Mouse (Mus musculus): ENCODE results near the gene Prex1.

Gene Prex1

GRCm38 (mm10) chr2:166726891-166727290 is 13.3 kb upstream of the Prex1 start:
- DNase-seq (ENCODE audit: low read depth), result no peak

- DNase-seq (ENCODE audit: low read depth), result no peak
These were observed 6.8 kb upstream of the Prex1 start for GRCm38 (mm10) chr2:166720416-166720815.

GRCm38 (mm10) chr2:166719930-166720305 is 6.3 kb upstream of the Prex1 start:
- no peak for DNase-seq (ENCODE audit: low read depth)

- no peak for DNase-seq (ENCODE audit: low read depth)
These were observed 5.8 kb upstream of the Prex1 start for GRCm38 (mm10) chr2:166719301-166719929.

- no peak for DNase-seq (ENCODE audit: low read depth)
These were observed 2.4 kb upstream of the Prex1 start for GRCm38 (mm10) chr2:166716067-166716466.

DNA sequence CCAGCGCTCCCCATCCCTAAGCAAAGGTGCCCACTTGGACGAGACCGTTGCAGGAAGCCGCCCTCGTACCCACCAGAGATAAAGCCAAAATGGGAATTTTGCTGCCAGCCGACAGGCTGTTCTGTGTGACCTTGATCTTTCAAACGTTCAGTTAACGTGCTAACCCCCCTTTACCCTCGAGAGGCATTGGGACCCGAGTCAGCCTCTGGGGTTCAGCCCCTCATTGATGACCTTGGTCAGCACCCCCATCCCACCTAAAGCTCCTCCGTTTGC is 731 bp upstream of the Prex1 start:
- DNase-seq (ENCODE audit: low read depth), result no peak

DNA sequence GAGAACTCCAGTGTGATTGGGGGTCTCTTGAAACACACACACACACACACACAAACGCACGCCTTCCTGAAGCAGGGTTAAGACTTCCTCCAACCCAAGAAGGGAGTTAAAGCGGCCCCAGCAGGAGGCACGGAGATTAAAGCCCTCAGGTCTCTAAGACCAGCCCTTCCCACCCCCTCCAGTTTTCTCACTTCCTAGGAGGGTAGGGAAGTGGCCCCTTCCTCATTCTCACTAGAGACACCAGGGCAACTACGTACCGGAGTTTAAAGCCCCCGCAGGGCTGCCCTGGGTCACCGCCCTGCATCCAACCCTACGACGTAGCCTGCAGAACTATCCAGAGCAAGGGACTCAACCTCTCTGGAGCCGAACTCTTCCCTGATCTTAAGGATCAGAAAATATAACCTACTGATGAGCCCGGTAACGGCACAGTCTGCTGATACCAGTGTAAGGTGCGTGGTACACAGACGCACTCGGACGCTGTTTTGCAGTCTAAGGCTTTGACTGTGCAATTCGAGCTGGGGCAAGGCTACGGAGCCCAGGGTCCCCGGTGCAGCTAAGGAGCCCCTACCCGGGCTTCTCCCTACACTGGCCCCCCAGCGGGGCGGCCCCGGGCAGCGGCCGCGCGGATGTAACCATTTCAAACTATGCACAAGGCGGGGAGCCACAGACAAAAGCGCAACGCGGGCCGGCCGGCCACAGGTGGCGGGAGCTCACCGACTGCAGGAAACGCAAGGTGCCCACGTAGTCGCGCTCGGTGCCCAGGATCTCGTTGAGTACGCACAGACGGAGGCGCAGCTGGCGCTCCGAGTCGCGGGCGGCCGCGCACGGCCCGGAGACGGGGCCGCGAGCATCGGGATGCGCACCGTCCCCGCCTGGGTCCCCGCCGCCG is 587 bp downstream of the Prex1 start:
- no peak for DNase-seq (ENCODE audit: low read depth)

GRCm38 (mm10) chr2:166712310-166712709 is 1.3 kb downstream of the Prex1 start:
- DNase-seq (ENCODE audit: low read depth), result no peak

DNA sequence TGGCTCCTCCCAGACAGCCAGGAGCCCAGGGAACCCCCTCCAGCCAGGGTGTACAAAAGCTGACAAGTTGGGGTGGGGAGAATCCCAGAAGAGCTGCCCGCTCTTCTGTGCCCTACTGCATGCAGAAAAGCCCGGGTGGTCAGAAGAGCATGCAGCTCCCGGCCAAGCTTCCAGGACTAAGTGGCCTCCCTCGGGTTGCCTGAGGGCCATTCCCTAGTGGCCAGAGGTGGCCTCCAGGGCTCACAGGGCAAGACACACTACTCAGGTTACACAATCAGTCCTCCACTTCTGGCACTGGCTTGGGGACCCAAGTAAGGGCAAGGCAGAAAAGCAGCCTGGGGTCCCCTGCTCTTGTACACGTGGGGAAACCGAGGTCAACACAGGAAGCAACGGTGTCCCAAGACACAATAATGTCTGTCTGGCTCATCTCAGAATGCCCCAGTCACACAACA is 1.9 kb downstream of the Prex1 start:
- DNase-seq (ENCODE audit: low read depth), result no peak

- no peak for DNase-seq (ENCODE audit: low read depth)
These were observed 3.7 kb downstream of the Prex1 start for GRCm38 (mm10) chr2:166709883-166710282.

GRCm38 (mm10) chr2:166708304-166708703 is 5.3 kb downstream of the Prex1 start:
- DNase-seq (ENCODE audit: low read depth), result no peak

DNA sequence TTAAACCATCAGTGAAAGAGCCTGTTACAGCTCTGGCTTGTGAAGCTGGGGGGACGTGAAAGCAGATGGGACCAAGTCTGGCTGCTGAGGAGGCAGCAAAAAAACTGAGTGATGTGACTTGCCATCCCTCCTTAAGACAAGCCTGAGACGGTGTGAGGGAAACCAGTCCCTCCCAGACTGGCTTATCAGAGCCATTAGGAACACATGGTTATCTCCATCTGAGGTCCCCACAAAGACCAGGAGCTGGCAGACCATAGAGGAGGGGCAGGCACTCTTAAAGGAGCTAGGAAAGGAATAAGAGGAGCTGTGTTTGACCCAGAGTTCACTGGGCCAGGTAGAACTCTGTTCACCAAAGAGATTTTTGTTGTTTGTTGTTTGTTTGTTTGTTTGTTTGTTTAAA is 7.1 kb downstream of the Prex1 start:
- DNase-seq (ENCODE audit: low read depth), result peak; percentile 67

DNA sequence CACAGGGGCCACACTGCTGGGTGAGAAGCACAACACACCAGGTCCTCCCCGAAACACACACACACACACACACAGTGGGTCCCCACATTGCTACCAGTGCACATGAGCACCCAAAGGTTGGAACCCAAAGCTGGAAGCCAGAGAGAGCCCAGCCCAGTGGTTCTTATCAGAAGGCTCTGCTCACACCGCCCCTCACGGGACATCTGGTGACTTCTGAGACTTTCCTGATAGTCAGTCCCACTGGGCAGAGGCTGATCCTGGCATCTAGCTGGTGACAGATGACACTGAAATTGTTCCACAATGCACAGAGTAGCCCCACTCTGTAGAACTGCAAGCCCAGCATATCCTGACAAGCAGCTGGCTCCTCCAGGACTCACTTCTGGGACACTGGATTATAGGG is 10.1 kb downstream of the Prex1 start:
- DNase-seq (ENCODE audit: low read depth), result peak; percentile 78

DNA sequence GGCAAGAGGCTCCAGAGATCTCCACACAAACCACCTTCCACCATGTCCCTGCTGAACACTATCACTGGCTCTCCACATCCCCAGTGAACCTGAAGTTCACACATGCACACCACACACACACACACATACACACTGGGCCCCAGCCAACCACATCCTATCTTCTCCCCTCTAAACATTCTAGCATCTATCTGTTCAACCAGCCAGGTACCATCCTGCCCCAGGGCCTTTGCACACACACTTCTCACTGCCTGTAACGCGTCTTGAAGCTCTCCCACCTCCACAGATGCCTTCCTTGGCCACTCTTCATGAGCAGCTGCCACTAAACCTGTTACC is 11.6 kb downstream of the Prex1 start:
- no peak for DNase-seq (ENCODE audit: low read depth)

- DNase-seq (ENCODE audit: low read depth), result no peak
These were observed 12.2 kb downstream of the Prex1 start for GRCm38 (mm10) chr2:166701248-166702112.

DNA sequence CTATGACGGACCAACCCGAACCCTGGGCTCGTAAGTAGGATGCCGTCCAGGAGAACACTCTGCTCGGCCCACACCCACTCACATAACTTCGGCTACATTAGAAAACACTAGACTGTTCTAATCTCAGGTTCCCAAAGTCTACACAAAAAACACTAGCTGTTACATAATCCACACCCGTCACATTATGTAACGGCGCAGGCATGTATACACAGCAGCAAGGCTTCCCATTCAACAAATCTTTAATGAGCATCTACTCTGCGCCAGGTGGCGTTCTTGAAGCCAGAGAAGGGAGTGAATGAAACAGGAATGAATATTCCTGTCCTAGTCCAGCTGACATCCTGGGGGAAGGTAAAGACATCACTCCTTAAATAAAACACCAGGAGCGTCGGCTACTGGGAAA is 12.9 kb downstream of the Prex1 start:
- DNase-seq (ENCODE audit: low read depth), result no peak

- no peak for DNase-seq (ENCODE audit: low read depth)
These were observed 13.5 kb downstream of the Prex1 start for GRCm38 (mm10) chr2:166700116-166700515.

DNA sequence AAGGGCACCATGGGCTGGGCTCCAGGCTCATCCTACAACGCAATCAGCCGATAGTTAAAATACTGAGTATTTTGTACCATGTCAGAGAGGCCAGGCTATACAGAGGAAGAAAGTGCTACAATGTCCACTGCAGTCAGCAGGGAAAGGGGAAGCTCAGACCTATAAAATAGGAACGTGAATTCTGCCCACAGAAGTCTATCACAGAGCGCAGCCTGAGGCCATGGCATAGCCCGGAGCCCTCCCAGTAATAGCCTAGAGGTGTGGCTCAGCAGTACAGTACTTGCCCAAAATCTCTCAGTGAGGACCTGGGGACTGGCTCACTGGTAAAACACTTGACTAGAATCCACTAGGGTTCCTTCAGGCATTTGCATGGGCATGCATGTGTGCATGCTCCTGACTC is 14.1 kb downstream of the Prex1 start:
- DNase-seq (ENCODE audit: low read depth), result no peak

- DNase-seq (ENCODE audit: low read depth), result peak; percentile 60
These were observed 19.0 kb downstream of the Prex1 start for GRCm38 (mm10) chr2:166694616-166695015.

GRCm38 (mm10) chr2:166693394-166693793 is 20.2 kb downstream of the Prex1 start:
- no peak for DNase-seq (ENCODE audit: low read depth)

- no peak for DNase-seq (ENCODE audit: low read depth)
These were observed 21.8 kb downstream of the Prex1 start for GRCm38 (mm10) chr2:166691602-166692509.

- DNase-seq (ENCODE audit: low read depth), result no peak
These were observed 26.7 kb downstream of the Prex1 start for GRCm38 (mm10) chr2:166686917-166687316.
